Comparison of ENCODE assay signal across 8 mouse cellular contexts in the genomic region with DNA sequence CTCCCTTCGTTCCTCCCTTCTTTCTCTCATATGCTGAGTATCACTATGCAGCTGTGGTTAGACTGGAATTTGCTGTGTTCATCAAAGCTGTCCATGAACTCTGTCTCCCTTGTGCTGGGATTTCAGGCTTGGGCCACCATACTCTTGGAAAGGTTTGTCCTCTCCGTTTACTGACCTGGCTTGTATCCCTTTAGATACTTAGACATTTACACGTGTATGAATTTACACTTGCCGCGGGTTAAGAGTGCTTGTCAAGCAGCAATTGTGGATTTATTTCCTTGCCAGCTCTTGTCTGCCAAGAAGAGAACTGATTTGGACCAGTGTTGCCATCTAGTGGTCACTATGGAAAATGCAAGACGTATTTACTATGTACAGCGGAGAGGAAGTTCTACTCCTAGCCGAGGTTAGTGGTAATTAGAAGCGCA.
A peak's percentile ranks its signal among the peaks of the same experiment; 100 is the strongest.
DNase-seq lines count a peak whose midpoint lies in the region; ATAC-seq and TF ChIP-seq lines count a peak whose summit lies in the region.

No protein-coding gene starts in this region.

- WGBS in intestine, postnatal 0 days, result 2% methylated on average over 9 of the region's 9 CpGs

- H3K27ac ChIP-seq in intestine, postnatal 0 days (ENCODE audit: low read depth, low read length), result no peak overlapping the region

- no peak overlapping the region for H3K9ac ChIP-seq in intestine, postnatal 0 days (ENCODE audit: low read depth, low read length)

- no peaks in the 10 kb centered on the region for H3K27me3 ChIP-seq in intestine, postnatal 0 days (replicated peaks; ENCODE audit: control insufficient read depth, insufficient read depth, low read length)

- DNase-seq in adrenal gland, adult 2 months, result peak; percentile 63
- no peak for DNase-seq in adrenal gland, postnatal 25 days
- peak; percentile 81 for DNase-seq in embryo, embryonic 11 days
- DNase-seq in gonadal fat pad, adult 2 months (ENCODE audit: low read depth), result peak; percentile 52
- DNase-seq in left cerebral cortex, postnatal 25 days (ENCODE audit: low spot score in 2 of 2), result peak; percentile 81 to 89
- peak; percentile 86 for DNase-seq in mesoderm, embryonic 11.5 days (ENCODE audit: low read depth, low spot score)
- peak; percentile 30 for DNase-seq in right cerebral cortex, postnatal 14 days

- H3K9me3 ChIP-seq in intestine, postnatal 0 days (ENCODE audit: control insufficient read depth), result peaks cover 9% of the 10 kb centered on the region; the same call in 1 of the 2 replicates

- no peak overlapping the region for H3K4me3 ChIP-seq in intestine, postnatal 0 days (ENCODE audit: low read depth, low read length)

- H3K4me2 ChIP-seq in intestine, postnatal 0 days (replicated peaks; ENCODE audit: low read depth), result peak overlapping the region; percentile 38

- no peaks in the 10 kb centered on the region for H3K36me3 ChIP-seq in intestine, postnatal 0 days (ENCODE audit: control insufficient read depth, insufficient read depth)

- peak; percentile 98 for TF ChIP-seq CTCF in intestine, postnatal 0 days (IDR thresholded peaks at IDR 0.05; ENCODE audit: low read depth)

- H3K4me1 ChIP-seq in intestine, postnatal 0 days (replicated peaks; ENCODE audit: control insufficient read depth, insufficient read depth, low read length), result no peaks in the 10 kb centered on the region

- ATAC-seq in intestine, postnatal 0 days, result peak; percentile 67

- intact Hi-C loops in left cerebral cortex, postnatal 25 days (cut with DNase I), result loop anchor here (2.0 to 5.0 kb wide), 3 partner anchors 66 to 331 kb away; partner anchors contain the start of genes Cd2ap and Opn5
